Mouse (Mus musculus) brain, embryonic 14.5 days (tissue): Measurements from ENCODE around the gene Btc. TPM values are rescaled to one million over a fixed set of nuclear protein-coding genes. Genes with fewer than 3 reads are reported as not detected.
A peak's percentile ranks its signal among the peaks of the same experiment; 100 is the strongest.

Experiments
- DNase-seq: peaks from one replicate; pipeline ENCODE4 v3.0.0-alpha.2; 2011; ENCODE audit warnings: low read depth
- CTCF ChIP-seq: fragments of 200-500 bp; IDR thresholded peaks from 2 replicates; pipeline ENCODE4 v1.5.1; 2012; ENCODE audit warnings: inconsistent platforms, mild to moderate bottlenecking, moderate library complexity, borderline replicate concordance; ENCODE audit not compliant: insufficient read depth, insufficient read length; ENCODE audit errors: extremely low read depth
- POLR2A ChIP-seq: fragments of 200-500 bp; IDR thresholded peaks from 2 replicates; pipeline ENCODE4 v1.6.1; 2012; ENCODE audit warnings: mild to moderate bottlenecking, inconsistent platforms, borderline replicate concordance; ENCODE audit not compliant: poor library complexity, insufficient read depth, insufficient read length, severe bottlenecking; ENCODE audit errors: extremely low read depth
- polyA plus RNA-seq: library from polyadenylated mRNA; depleted of rRNA; stranded (reverse); fragments of >200 nt; gene quantifications from 2 replicates; pipeline ENCODE4 v1.2.3, GENCODE M21; 2012

Gene Btc
- polyA plus RNA-seq, 1 experiment, result 0.05 TPM

- DNase-seq, result peak; percentile 37
- TF ChIP-seq POLR2A (no peak), CTCF (no peak)
Observed at GRCm38 (mm10) chr5:91368061-91368565, 34.7 kb downstream of the Btc start.

- TF ChIP-seq CTCF (no peak), POLR2A (no peak)
- peak; percentile 32 for DNase-seq
Observed at GRCm38 (mm10) chr5:91366925-91367324, 35.9 kb downstream of the Btc start.

- TF ChIP-seq POLR2A (no peak), CTCF (no peak)
- DNase-seq, result peak; percentile 74
Observed at GRCm38 (mm10) chr5:91363274-91363991, 39.4 kb downstream of the Btc start.

- no peak for TF ChIP-seq POLR2A
- TF ChIP-seq CTCF, result no peak
- DNase-seq, result peak; percentile 69
Observed at GRCm38 (mm10) chr5:91352645-91353044, 50.1 kb downstream of the Btc start.

GRCm38 (mm10) chr5:91345681-91346080 lies 57.1 kb downstream of the Btc start:
- TF ChIP-seq CTCF, result no peak
- no peak for TF ChIP-seq POLR2A
- peak; percentile 50 for DNase-seq

- DNase-seq, result no peak
- no peak for TF ChIP-seq CTCF
- no peak for TF ChIP-seq POLR2A
Observed at GRCm38 (mm10) chr5:91345064-91345463, 57.7 kb downstream of the Btc start.

GRCm38 (mm10) chr5:91341981-91342760 lies 60.6 kb downstream of the Btc start:
- TF ChIP-seq POLR2A (no peak), CTCF (no peak)
- DNase-seq, result no peak

- no peak for DNase-seq
- TF ChIP-seq POLR2A, result no peak
- no peak for TF ChIP-seq CTCF
Observed at GRCm38 (mm10) chr5:91334227-91334626, 68.6 kb downstream of the Btc start.

GRCm38 (mm10) chr5:91332079-91332865 lies 70.5 kb downstream of the Btc start:
- TF ChIP-seq POLR2A (no peak), CTCF (no peak)
- no peak for DNase-seq

GRCm38 (mm10) chr5:91321840-91322239 lies 81.0 kb downstream of the Btc start:
- no peak for TF ChIP-seq POLR2A
- TF ChIP-seq CTCF, result no peak
- no peak for DNase-seq

- TF ChIP-seq POLR2A (no peak), CTCF (no peak)
- no peak for DNase-seq
Observed at GRCm38 (mm10) chr5:91320348-91320747, 82.4 kb downstream of the Btc start.
